Mouse (Mus musculus): ENCODE results near the gene Aldh16a1. TPM values are rescaled to one million over a fixed set of nuclear protein-coding genes. Genes with fewer than 3 reads are reported as not detected.

Gene Aldh16a1
- polyA plus RNA-seq, 1 experiment from 2014 or later: 53.0 TPM

DNA sequence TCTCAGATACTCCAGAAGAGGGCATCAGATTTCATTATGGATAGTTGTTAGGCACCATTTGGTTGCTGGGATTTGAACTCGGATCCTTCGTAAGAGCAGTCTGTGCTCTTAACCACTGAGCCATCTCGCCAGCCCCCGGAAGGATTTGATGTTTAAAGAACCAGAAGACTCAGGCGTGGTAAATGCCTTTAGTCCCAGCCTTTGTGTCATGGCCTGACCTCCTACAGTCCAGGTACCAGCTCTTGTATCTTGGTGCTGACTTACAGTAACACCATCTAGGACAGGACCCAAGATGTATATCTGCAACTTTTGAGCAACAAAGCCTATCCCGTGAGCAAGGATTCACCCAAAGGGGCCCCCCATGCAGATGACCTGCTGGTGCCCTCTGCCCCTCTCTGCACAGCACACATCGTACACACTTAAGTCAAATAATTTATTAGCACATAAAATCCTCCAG, 29.2 kb downstream of the Aldh16a1 start:
- 19% methylated on average over 7 of the region's 7 CpGs for WGBS

DNA sequence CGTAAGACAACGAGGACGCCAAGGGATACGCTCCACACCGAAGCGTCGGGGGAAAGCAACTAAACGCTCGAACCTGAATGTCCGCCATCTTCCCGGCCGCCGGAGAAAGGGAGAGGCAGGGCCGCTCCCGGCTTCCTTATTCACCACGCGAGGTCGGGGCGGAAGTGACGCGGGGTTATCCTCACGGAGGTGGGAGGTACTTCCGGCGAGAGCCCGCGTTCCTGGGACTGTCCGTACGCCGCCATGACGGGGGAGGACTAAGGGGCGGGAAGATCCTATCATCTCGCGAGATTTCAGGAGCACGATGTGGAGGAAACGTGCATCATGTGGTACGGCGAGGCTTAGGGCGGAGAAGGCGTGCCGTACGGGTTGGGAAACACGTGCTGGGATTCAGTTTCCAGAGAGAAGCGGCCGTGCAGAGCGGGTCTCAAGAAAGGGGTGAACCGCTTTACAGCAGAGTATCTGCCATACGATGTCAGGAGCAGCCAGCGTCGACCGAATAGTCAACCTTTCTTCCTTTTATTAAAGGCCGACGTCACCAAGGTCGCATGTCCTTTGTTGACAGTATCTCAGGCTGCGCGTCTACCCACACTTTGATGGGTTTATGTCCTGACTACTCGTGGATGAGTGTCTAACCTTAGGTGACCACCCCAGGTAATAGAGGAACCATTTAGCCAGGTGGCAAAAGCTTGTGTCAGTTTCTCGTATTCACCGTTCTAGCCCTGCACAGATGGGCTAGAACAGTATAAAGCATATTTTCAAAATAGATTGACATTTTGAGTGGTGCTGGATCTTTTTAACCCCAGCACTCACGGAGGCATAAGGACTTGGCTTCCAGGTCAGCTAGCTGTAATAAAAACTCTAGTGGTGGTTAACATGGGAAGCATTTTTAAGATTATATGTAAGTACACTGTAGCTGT, 29.9 kb downstream of the Aldh16a1 start, which contains the start of gene Rps11:
Rps11 (minus strand) TSS at position 216 of the 920 bp plus-strand sequence.
- peaks cover 71% of the 10 kb centered on the region for H3K36me3 ChIP-seq (replicated peaks)
- under 1% methylated on average over 59 of the region's 59 CpGs for WGBS
- peak within 1 kb of the TSS; percentile 98 for H3K4me3 ChIP-seq
- H3K4me1 ChIP-seq: peaks cover 62% of the 10 kb centered on the region
- no peaks in the 10 kb centered on the region for H3K27me3 ChIP-seq (ENCODE audit: poor library complexity, severe bottlenecking)
- DNase-seq (ENCODE audit: extremely low spot score, low spot score): peak; percentile 100
- H3K27ac ChIP-seq: peak within 1 kb of the TSS; percentile 98
- H3K9me3 ChIP-seq: no peaks in the 10 kb centered on the region

More for the DNA sequence above, 29.2 kb downstream of the Aldh16a1 start:
- Histone ChIP-seq H3K9me3 (no peaks in the 10 kb centered on the region), H3K27ac (peak overlapping the region; percentile 98), H3K4me1 (peaks cover 69% of the 10 kb centered on the region), H3K27me3 (ENCODE audit: poor library complexity, severe bottlenecking) (no peaks in the 10 kb centered on the region), H3K4me3 (peak overlapping the region; percentile 98), H3K36me3 (replicated peaks) (peaks cover 64% of the 10 kb centered on the region)
- DNase-seq (ENCODE audit: extremely low spot score, low spot score): peak; percentile 56

DNA sequence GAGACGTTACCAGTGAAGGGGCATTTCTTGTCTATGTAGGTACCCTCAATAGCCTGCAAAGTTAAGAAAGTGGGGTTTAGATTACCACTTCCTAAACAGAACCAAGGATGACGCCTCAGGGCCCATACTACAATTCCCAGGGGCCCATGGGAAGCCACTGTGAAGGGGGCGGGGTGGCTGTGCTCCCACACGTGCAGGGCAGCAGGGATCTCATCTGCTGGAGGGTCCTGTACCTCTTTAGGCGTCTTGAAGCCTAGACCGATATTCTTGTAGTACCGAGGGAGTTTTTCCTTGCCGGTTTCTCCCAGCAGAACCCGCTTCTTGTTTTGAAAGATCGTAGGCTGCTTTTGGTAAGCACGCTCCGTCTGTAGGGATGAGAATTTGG, 31.2 kb downstream of the Aldh16a1 start:
- DNase-seq (ENCODE audit: extremely low spot score, low spot score): no peak
- 28% methylated on average over 12 of the region's 12 CpGs for WGBS
- Histone ChIP-seq H3K9me3 (no peaks in the 10 kb centered on the region), H3K36me3 (replicated peaks) (peaks cover 84% of the 10 kb centered on the region), H3K4me1 (peaks cover 56% of the 10 kb centered on the region), H3K27ac (peak overlapping the region; percentile 98), H3K4me3 (peak overlapping the region; percentile 98), H3K27me3 (ENCODE audit: poor library complexity, severe bottlenecking) (no peaks in the 10 kb centered on the region)

GRCm38 (mm10) chr7:45122561-45123185, 31.7 kb downstream of the Aldh16a1 start:
- H3K9me3 ChIP-seq: no peaks in the 10 kb centered on the region
- peaks cover 56% of the 10 kb centered on the region for H3K4me1 ChIP-seq
- H3K27me3 ChIP-seq (ENCODE audit: poor library complexity, severe bottlenecking): no peaks in the 10 kb centered on the region
- peaks cover 86% of the 10 kb centered on the region for H3K36me3 ChIP-seq (replicated peaks)
- DNase-seq (ENCODE audit: extremely low spot score, low spot score): no peak
- H3K4me3 ChIP-seq: peak overlapping the region; percentile 98
- H3K27ac ChIP-seq: peak overlapping the region; percentile 98
- WGBS: 90% methylated on average over 15 of the region's 15 CpGs

- H3K4me3 ChIP-seq: peak overlapping the region; percentile 98
- H3K36me3 ChIP-seq (replicated peaks): peaks cover 83% of the 10 kb centered on the region
- no peaks in the 10 kb centered on the region for H3K27me3 ChIP-seq (ENCODE audit: poor library complexity, severe bottlenecking)
- H3K4me1 ChIP-seq: peaks cover 50% of the 10 kb centered on the region
- 0 out of 2 replicates have a peak overlapping the region, but pooled peaks have one; percentile 35 for H3K27ac ChIP-seq
- no peaks in the 10 kb centered on the region for H3K9me3 ChIP-seq
- DNase-seq (ENCODE audit: extremely low spot score, low spot score): no peak
Observed at GRCm38 (mm10) chr7:45121966-45122365, 32.4 kb downstream of the Aldh16a1 start.

DNA sequence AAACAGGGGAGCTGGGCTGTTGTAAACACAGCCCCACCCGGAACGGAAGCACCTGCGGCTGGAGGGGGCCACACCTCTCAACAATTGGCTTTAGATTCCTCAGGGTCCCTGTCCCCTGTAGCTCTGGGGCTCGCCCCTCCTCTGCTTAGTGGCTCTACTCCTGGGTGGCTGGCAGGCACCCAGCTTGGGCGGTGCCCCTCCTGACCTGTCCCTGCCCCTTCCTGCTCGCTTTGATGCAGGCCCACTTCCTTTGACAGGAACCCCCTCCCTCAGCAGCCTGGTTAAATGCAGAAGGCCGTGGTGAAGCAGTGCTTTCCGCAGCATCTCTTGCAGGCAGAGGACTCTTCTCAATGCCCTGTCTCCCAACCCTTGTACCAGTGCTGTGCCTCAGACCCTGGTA, 33.0 kb downstream of the Aldh16a1 start:
- DNase-seq (ENCODE audit: extremely low spot score, low spot score): no peak
- H3K27ac ChIP-seq: peak overlapping the region; percentile 60; the same call in 1 of the 2 replicates
- 81% methylated on average over 8 of the region's 8 CpGs for WGBS
- no peaks in the 10 kb centered on the region for H3K9me3 ChIP-seq
- peak overlapping the region; percentile 98 for H3K4me3 ChIP-seq
- H3K36me3 ChIP-seq (replicated peaks): peaks cover 77% of the 10 kb centered on the region
- no peaks in the 10 kb centered on the region for H3K27me3 ChIP-seq (ENCODE audit: poor library complexity, severe bottlenecking)
- peaks cover 44% of the 10 kb centered on the region for H3K4me1 ChIP-seq

GRCm38 (mm10) chr7:45119780-45120709, 34.3 kb downstream of the Aldh16a1 start:
- H3K4me3 ChIP-seq: no peak overlapping the region
- WGBS: 87% methylated on average over 5 of the region's 5 CpGs
- no peaks in the 10 kb centered on the region for H3K27me3 ChIP-seq (ENCODE audit: poor library complexity, severe bottlenecking)
- DNase-seq (ENCODE audit: extremely low spot score, low spot score): no peak
- H3K9me3 ChIP-seq: no peaks in the 10 kb centered on the region
- H3K4me1 ChIP-seq: peaks cover 31% of the 10 kb centered on the region
- H3K27ac ChIP-seq: no peak overlapping the region
- H3K36me3 ChIP-seq (replicated peaks): peaks cover 64% of the 10 kb centered on the region

- H3K4me3 ChIP-seq: no peak overlapping the region
- peaks cover 61% of the 10 kb centered on the region for H3K36me3 ChIP-seq (replicated peaks)
- DNase-seq (ENCODE audit: extremely low spot score, low spot score): no peak
- no peaks in the 10 kb centered on the region for H3K9me3 ChIP-seq
- no peaks in the 10 kb centered on the region for H3K27me3 ChIP-seq (ENCODE audit: poor library complexity, severe bottlenecking)
- peaks cover 24% of the 10 kb centered on the region for H3K4me1 ChIP-seq
- WGBS: 91% methylated on average over 6 of the region's 6 CpGs
- no peak overlapping the region for H3K27ac ChIP-seq
Observed at GRCm38 (mm10) chr7:45118336-45118735, 36.0 kb downstream of the Aldh16a1 start.

- H3K27me3 ChIP-seq (ENCODE audit: poor library complexity, severe bottlenecking): no peaks in the 10 kb centered on the region
- no peak overlapping the region for H3K27ac ChIP-seq
- WGBS: 88% methylated on average over 8 of the region's 8 CpGs
- peaks cover 53% of the 10 kb centered on the region for H3K36me3 ChIP-seq (replicated peaks)
- H3K4me1 ChIP-seq: peaks cover 16% of the 10 kb centered on the region
- no peak overlapping the region for H3K4me3 ChIP-seq
- no peak for DNase-seq (ENCODE audit: extremely low spot score, low spot score)
- H3K9me3 ChIP-seq: no peaks in the 10 kb centered on the region
Observed at GRCm38 (mm10) chr7:45117566-45117965, 36.8 kb downstream of the Aldh16a1 start.

- Histone ChIP-seq H3K9me3 (no peaks in the 10 kb centered on the region), H3K27me3 (ENCODE audit: poor library complexity, severe bottlenecking) (no peaks in the 10 kb centered on the region), H3K36me3 (replicated peaks) (peaks cover 12% of the 10 kb centered on the region), H3K27ac (no peak overlapping the region), H3K4me1 (no peaks in the 10 kb centered on the region), H3K4me3 (no peak overlapping the region)
- DNase-seq (ENCODE audit: extremely low spot score, low spot score): no peak
- 80% methylated on average over 2 of the region's 2 CpGs for WGBS
Observed at GRCm38 (mm10) chr7:45113476-45113875, 40.9 kb downstream of the Aldh16a1 start.

- Histone ChIP-seq H3K4me3 (no peak overlapping the region), H3K9me3 (no peaks in the 10 kb centered on the region)
Observed at GRCm38 (mm10) chr7:45112529-45112928, 41.9 kb downstream of the Aldh16a1 start.

GRCm38 (mm10) chr7:45111940-45112339, 42.4 kb downstream of the Aldh16a1 start:
- no peak overlapping the region for H3K27ac ChIP-seq
- H3K9me3 ChIP-seq: no peaks in the 10 kb centered on the region
- DNase-seq (ENCODE audit: extremely low spot score, low spot score): no peak
- H3K36me3 ChIP-seq (replicated peaks): no peaks in the 10 kb centered on the region
- H3K4me3 ChIP-seq: no peak overlapping the region
- H3K27me3 ChIP-seq (ENCODE audit: poor library complexity, severe bottlenecking): no peaks in the 10 kb centered on the region
- peaks cover 4% of the 10 kb centered on the region for H3K4me1 ChIP-seq
- WGBS: 71% methylated on average over 2 of the region's 2 CpGs

More at GRCm38 (mm10) chr7:45112529-45112928, 41.9 kb downstream of the Aldh16a1 start:
- H3K4me1 ChIP-seq: no peaks in the 10 kb centered on the region
- peaks cover 3% of the 10 kb centered on the region for H3K36me3 ChIP-seq (replicated peaks)
- 76% methylated on average over 3 of the region's 3 CpGs for WGBS
- H3K27ac ChIP-seq: no peak overlapping the region
- H3K27me3 ChIP-seq (ENCODE audit: poor library complexity, severe bottlenecking): no peaks in the 10 kb centered on the region
- no peak for DNase-seq (ENCODE audit: extremely low spot score, low spot score)
